Mouse (Mus musculus) neural tube, embryonic 13.5 days (tissue): ENCODE results near the gene Gm21190. TPM values are rescaled to one million over a fixed set of nuclear protein-coding genes. Genes with fewer than 3 reads are reported as not detected.
"Not testable (repeated sequence)": the region's sequence is repeated elsewhere in the genome, so short reads cannot be mapped to it uniquely, and the experiment has no call there.

Experiments used
- ATAC-seq: fragments of 200-750 bp; cut with Nextera tagmentation; 2 replicates; pipeline ENCODE4 v1.8.0; 2017; ENCODE audit warnings: low read depth, mild to moderate bottlenecking, moderate TSS enrichment, moderate library complexity
- H3K27ac ChIP-seq: fragments of 300-500 bp; sonication (generic); replicated peaks from 2 replicates; pipeline ENCODE4 v1.5.1; 2015; ENCODE audit warnings: moderate library complexity, mild to moderate bottlenecking, inconsistent platforms
- H3K27me3 ChIP-seq: fragments of 300-500 bp; sonication (generic); 2 replicates; pipeline ENCODE4 v1.6.1; 2015; ENCODE audit warnings: mild to moderate bottlenecking, inconsistent platforms
- H3K36me3 ChIP-seq: fragments of 300-500 bp; sonication (generic); 2 replicates; pipeline ENCODE4 v1.6.1; 2015; ENCODE audit warnings: mild to moderate bottlenecking, inconsistent platforms
- H3K4me1 ChIP-seq: fragments of 300-500 bp; sonication (generic); replicated peaks from 2 replicates; pipeline ENCODE4 v1.6.1; 2015; ENCODE audit warnings: inconsistent platforms
- H3K4me2 ChIP-seq: fragments of 300-500 bp; sonication (generic); 2 replicates; pipeline ENCODE4 v1.6.1; 2015; ENCODE audit warnings: inconsistent platforms, mild to moderate bottlenecking, moderate library complexity
- H3K4me3 ChIP-seq: fragments of 300-500 bp; sonication (generic); 2 replicates; pipeline ENCODE4 v1.5.1; 2015; ENCODE audit warnings: mild to moderate bottlenecking, inconsistent platforms
- H3K9ac ChIP-seq: fragments of 300-500 bp; sonication (generic); 2 replicates; pipeline ENCODE4 v1.6.1; 2015; ENCODE audit warnings: moderate library complexity, mild to moderate bottlenecking, inconsistent platforms
- H3K9me3 ChIP-seq: fragments of 300-500 bp; sonication (generic); 2 replicates; pipeline ENCODE4 v1.6.1; 2016; ENCODE audit warnings: inconsistent platforms
- WGBS: fragments of 180-500 bp; shearing (Covaris S2); methylation state at CpG from one replicate; pipeline ENCODE4 v1.1.7; 2015; 5-methylcytosine and 5-hydroxymethylcytosine counted together
- polyA plus RNA-seq: library from polyadenylated mRNA; unstranded; fragments of >200 nt; fragmentation: Nextera tagmentation; extraction: Ambion mirVana; gene quantifications from 2 replicates; pipeline ENCODE4 v1.2.1, GENCODE M21; 2015

Gene Gm21190
- polyA plus RNA-seq, 1 experiment from 2014 or later: not detected

DNA sequence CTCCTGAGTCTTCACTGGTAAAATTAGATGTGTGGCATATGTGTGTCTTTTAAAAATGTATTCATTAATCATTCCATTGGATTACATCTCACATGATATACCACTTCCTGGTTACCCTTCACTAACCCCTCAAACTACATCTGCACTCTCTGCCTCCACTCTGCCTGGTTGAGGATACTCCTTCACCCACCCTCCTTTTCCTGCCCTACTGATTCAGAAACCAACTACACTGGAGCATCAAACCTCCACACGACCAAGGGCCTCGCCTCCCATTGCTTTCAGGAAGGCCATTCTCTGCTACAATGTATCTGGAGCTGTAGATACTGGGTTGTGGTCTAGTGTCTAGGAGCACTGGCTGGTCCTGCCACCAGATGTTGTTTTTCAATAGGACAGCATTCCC lies 46.2 kb downstream of the Gm21190 start:
- H3K36me3 ChIP-seq: not testable (repeated sequence)

DNA sequence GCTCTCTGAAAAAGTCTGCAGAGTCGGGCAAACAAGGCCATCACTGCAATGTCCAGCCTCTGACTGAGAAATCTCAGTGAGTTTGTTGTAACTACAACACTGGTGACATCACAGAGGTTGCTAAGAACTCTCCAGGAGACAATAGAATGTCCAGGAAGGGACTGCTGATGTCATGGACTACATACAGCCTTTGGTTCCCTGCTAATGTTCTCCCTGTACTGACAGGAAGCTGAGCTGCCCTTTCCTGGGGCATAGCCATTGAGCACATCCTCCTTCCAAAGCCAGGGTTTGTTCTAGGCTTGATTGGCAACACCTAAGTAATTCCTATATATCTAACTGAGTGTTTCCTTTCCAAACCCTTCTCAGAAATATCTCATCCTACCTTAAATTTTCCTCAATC lies 52.6 kb downstream of the Gm21190 start, which contains the start of gene Gm21149:
Gm21149 (minus strand) TSS at position 101 of the 400 bp plus-strand sequence.
- not testable (repeated sequence) for H3K27me3 ChIP-seq, H3K4me2 ChIP-seq, H3K4me3 ChIP-seq, H3K9ac ChIP-seq, H3K36me3 ChIP-seq, H3K27ac ChIP-seq, H3K4me1 ChIP-seq, ATAC-seq
- peaks cover 32% of the 10 kb centered on the region for H3K9me3 ChIP-seq
- whole genome bisulfite sequencing: 60% methylated on average over 1 of the region's 1 CpGs

More for the DNA sequence above, 46.2 kb downstream of the Gm21190 start:
- not testable (repeated sequence) for H3K4me1 ChIP-seq, ATAC-seq, H3K27me3 ChIP-seq, H3K27ac ChIP-seq, H3K9ac ChIP-seq, H3K4me2 ChIP-seq, H3K4me3 ChIP-seq
- WGBS: 58% methylated on average over 2 of the region's 2 CpGs
- peaks cover 39% of the 10 kb centered on the region for H3K9me3 ChIP-seq

Other genes starting within 250 kb of the Gm21190 start
- gene Gm21149, start 52.7 kb downstream of the Gm21190 start, polyA plus RNA-seq: not detected in 2 replicates
- not detected in 2 replicates for gene Gm21083, start 48.1 kb upstream of the Gm21190 start, polyA plus RNA-seq
- not detected in 2 replicates for gene Speer4d, start 89.8 kb upstream of the Gm21190 start, polyA plus RNA-seq
- gene 4930572O03Rik, start 127.8 kb upstream of the Gm21190 start, polyA plus RNA-seq: not detected in 2 replicates
- not detected in 2 replicates for gene Speer4c, start 185.0 kb upstream of the Gm21190 start, polyA plus RNA-seq